Mouse (Mus musculus) layer of hippocampus, adult 6 months (tissue): Measurements from ENCODE around the gene Gnl3l. TPM values are rescaled to one million over a fixed set of nuclear protein-coding genes. Genes with fewer than 3 reads are reported as not detected.

Experiments used
- long read RNA-seq, 2 experiments: library from polyadenylated mRNA; unstranded; transcript quantifications; one replicate each; pipeline ENCODE4 v2.0.0; 2019 to 2020
- polyA plus RNA-seq: library from polyadenylated mRNA; unstranded; fragments of <200 nt; fragmentation: Nextera tagmentation; gene quantifications from 2 replicates; pipeline ENCODE4 v1.2.3, GENCODE M21; 2021

Gnl3l gene
- polyA plus RNA-seq = 73.9 and 88.5 TPM in 2 replicates
- long read RNA-seq, experiment 1, full-length matches to known transcripts = 18 of 126 reads
- long read RNA-seq, experiment 1, partial matches to known transcripts = 13 of 126 reads
- long read RNA-seq, experiment 1, other reads (novel, unspliced or antisense) = 95 of 126 reads
- long read RNA-seq, experiment 2, full-length matches to known transcripts = 113 of 206 reads
- long read RNA-seq, experiment 2, partial matches to known transcripts = 22 of 206 reads
- long read RNA-seq, experiment 2, other reads (novel, unspliced or antisense) = 71 of 206 reads

DNA sequence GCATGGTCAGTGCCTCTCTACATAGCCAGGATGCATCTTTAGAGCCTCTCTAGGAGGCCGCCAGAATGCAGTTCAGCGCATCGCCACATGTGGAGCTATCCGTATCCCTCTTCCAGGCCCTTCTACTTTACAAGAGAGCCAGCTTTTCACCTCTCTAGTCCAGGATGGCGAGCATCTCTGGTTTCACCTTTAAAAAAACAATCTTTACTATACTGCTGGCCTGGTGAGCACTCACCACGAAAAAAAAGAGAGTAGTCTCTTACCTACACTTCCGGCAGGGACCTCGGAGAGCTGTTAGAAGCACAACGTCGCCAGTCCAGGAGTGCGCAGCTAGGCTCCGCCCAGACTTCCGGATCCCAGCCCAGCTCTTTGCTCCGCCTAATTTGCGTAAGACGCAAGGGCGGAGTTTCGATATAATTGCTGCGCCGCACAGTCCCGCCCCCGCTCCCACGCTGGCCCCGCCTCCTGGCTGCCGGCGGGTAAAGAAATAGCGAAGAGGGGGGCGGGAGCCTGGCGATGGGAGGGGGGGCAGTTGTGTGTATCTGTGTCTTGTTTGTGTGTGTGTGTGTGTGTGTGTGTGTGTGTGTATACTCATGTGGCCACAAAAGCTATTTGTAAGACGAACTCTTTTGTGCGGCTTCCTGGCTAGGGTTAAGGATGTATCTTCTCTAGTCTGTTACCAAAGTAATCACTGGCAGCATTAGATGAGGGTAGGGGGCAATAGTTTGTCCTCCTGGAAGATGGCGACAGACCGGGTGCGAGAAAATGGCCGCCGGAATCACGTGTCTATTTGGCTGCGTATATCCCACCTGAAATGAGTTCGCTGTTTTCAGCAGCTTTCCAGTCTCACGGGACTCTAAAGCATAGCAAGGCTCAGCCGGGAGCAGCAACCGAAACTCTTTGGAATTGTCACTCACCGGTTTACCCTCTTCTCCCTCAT, at the start of gene Gnl3l:
Gnl3l (minus strand) TSS at position 385 of the 940 bp plus-strand sequence.

DNA sequence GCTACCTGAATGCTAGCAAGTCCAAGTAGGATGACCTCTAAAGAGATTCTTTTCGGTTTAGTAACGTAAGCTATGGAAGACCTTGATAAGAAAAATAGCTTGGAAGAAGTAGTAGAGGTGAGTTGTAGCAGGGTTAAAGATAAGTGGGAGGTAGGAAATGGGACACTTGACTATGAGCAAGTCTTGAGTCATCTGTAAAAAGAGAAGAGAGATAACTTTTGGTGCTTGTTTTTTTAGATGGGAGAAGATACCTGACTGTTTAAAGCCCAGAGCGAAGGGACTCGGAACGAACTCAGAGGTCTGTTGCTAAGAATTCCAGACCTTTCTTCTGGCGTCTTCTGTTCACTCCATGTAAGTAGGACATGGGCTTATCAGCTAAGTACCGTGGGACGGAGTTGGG, 28.7 kb upstream of the Gnl3l start, which contains the start of gene Fgd1:
Fgd1 (plus strand) TSS at position 301 of the 400 bp plus-strand sequence.

Other genes starting within 250 kb of the Gnl3l start
- gene Maged2, start 203.0 kb downstream of the Gnl3l start, polyA plus RNA-seq = 36.1 and 36.7 TPM in 2 replicates
- gene Fgd1, start 28.8 kb upstream of the Gnl3l start, polyA plus RNA-seq = 2.3 and 2.6 TPM in 2 replicates
- 34.2 and 37.2 TPM in 2 replicates for gene Tsr2, start 79.2 kb upstream of the Gnl3l start, polyA plus RNA-seq
- 5.6 and 7.5 TPM in 2 replicates for gene Wnk3, start 180.8 kb upstream of the Gnl3l start, polyA plus RNA-seq